Mouse (Mus musculus) liver, postnatal 0 days (tissue): Measurements from ENCODE around the gene Apc2.

ENCODE experiments used
- CTCF ChIP-seq: sonication (generic); IDR thresholded peaks from 2 replicates; pipeline ENCODE4 v1.5.1; 2016; ENCODE audit warnings: antibody characterized with exemption, low read depth
- EP300 ChIP-seq: IDR thresholded peaks from 2 replicates; pipeline ENCODE4 v1.6.1; 2016; ENCODE audit warnings: antibody characterized with exemption, low read depth, mild to moderate bottlenecking

DNA sequence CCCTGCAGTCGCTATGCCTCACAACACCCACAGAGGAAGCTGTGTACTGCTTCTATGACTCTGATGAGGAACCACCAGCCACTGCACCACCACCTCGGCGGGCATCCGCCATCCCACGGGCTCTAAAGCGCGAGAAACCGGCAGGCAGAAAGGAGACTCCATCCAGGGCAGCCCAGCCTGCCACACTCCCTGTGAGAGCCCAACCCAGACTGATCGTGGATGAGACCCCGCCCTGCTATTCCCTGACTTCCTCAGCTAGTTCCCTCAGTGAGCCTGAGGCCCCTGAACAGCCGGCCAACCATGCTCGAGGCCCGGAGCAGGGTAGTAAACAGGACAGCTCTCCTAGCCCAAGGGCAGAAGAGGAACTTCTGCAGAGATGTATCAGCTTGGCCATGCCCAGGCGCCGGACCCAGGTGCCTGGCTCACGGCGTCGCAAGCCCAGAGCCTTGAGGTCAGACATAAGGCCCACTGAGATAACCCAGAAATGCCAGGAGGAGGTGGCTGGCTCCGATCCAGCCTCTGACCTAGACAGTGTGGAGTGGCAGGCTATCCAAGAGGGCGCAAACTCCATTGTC, 17.9 kb downstream of the Apc2 start:
- TF ChIP-seq CTCF (no peak), EP300 (no peak)
